Mouse (Mus musculus) gonadal fat pad, adult 2 months (tissue): Measurements from ENCODE around the gene Brd1. TPM values are rescaled to one million over a fixed set of nuclear protein-coding genes. Genes with fewer than 3 reads are reported as not detected.
A peak's percentile ranks its signal among the peaks of the same experiment; 100 is the strongest.

Source experiments
- DNase-seq: peaks from one replicate; pipeline ENCODE4 v3.0.0-alpha.2; 2012; ENCODE audit warnings: low read depth
- polyA plus RNA-seq: library from polyadenylated mRNA; depleted of rRNA; stranded (reverse); fragments of >200 nt; gene quantifications from 2 replicates; pipeline ENCODE4 v1.2.3, GENCODE M21; 2012; rRNA removed

The Brd1 gene
- polyA plus RNA-seq, 1 experiment, result 12.9 TPM

GRCm38 (mm10) chr15:88686725-88687124 is 47.3 kb downstream of the Brd1 start:
- DNase-seq, result no peak

GRCm38 (mm10) chr15:88684039-88684438 is 50.0 kb downstream of the Brd1 start:
- no peak for DNase-seq

- peak; percentile 10 for DNase-seq
Measured at GRCm38 (mm10) chr15:88680931-88681330, 53.1 kb downstream of the Brd1 start.

- DNase-seq, result no peak
Measured at GRCm38 (mm10) chr15:88677568-88677967, 56.5 kb downstream of the Brd1 start.

- no peak for DNase-seq
Measured at GRCm38 (mm10) chr15:88675998-88676397, 58.0 kb downstream of the Brd1 start.

GRCm38 (mm10) chr15:88668693-88669092 is 65.3 kb downstream of the Brd1 start:
- no peak for DNase-seq

- no peak for DNase-seq
Measured at GRCm38 (mm10) chr15:88667653-88668052, 66.4 kb downstream of the Brd1 start.

GRCm38 (mm10) chr15:88665846-88666245 is 68.2 kb downstream of the Brd1 start:
- DNase-seq, result no peak

GRCm38 (mm10) chr15:88663041-88663440 is 71.0 kb downstream of the Brd1 start:
- DNase-seq, result no peak

- DNase-seq, result no peak
Measured at GRCm38 (mm10) chr15:88662111-88662850, 71.8 kb downstream of the Brd1 start.

GRCm38 (mm10) chr15:88661654-88662053 is 72.4 kb downstream of the Brd1 start:
- no peak for DNase-seq

GRCm38 (mm10) chr15:88652006-88652405 is 82.0 kb downstream of the Brd1 start:
- no peak for DNase-seq

GRCm38 (mm10) chr15:88651019-88651418 is 83.0 kb downstream of the Brd1 start:
- no peak for DNase-seq

Other genes with a start within 250 kb of the Brd1 start
- 0.57 and 1.2 TPM in 2 replicates for gene Zdhhc25, start 133.9 kb downstream of the Brd1 start, polyA plus RNA-seq
- gene Zbed4, start 17.4 kb upstream of the Brd1 start, polyA plus RNA-seq, result 5.2 and 6.3 TPM in 2 replicates
- gene Alg12, start 85.1 kb upstream of the Brd1 start, polyA plus RNA-seq, result 17.9 and 19.6 TPM in 2 replicates
- 106 and 153 TPM in 2 replicates for gene Creld2, start 85.4 kb upstream of the Brd1 start, polyA plus RNA-seq
- gene Pim3, start 128.0 kb upstream of the Brd1 start, polyA plus RNA-seq, result 51.8 and 58.9 TPM in 2 replicates
- gene Ttll8, start 220.2 kb upstream of the Brd1 start, polyA plus RNA-seq, result 0.45 and 0.82 TPM in 2 replicates
- gene Mlc1, start 244.8 kb upstream of the Brd1 start, polyA plus RNA-seq, result 0.26 and 0.70 TPM in 2 replicates
- gene Mov10l1, start 248.7 kb upstream of the Brd1 start, polyA plus RNA-seq, result 0.11 and 0.15 TPM in 2 replicates